11 mouse cellular contexts compared by ENCODE assay signal in genomic region chr14:7824651-7825268, GRCm38 (mm10). TPM values are rescaled to one million over a fixed set of nuclear protein-coding genes. Genes with fewer than 3 reads are reported as not detected.
DNase-seq lines count a peak whose midpoint lies in the region; ATAC-seq and TF ChIP-seq lines count a peak whose summit lies in the region.
"Had no signal": no experiment of that assay in that cellular context is flagged by ENCODE, and none has a peak within 500 bp of the region (broad histone marks: within the 10 kb centered on the region; RNA-seq: fewer than 3 reads in every experiment).

No protein-coding gene starts in this region.

- H3K4me3 ChIP-seq in kidney, embryonic 14.5 days (ENCODE audit: low read length): no peak overlapping the region
- no peak overlapping the region for H3K4me3 ChIP-seq in liver, postnatal 0 days (ENCODE audit: low read depth, low read length)
- no peak overlapping the region for H3K4me3 ChIP-seq in hindbrain, embryonic 12.5 days
- H3K4me3 ChIP-seq: forebrain, embryonic 12.5 days; hindbrain, embryonic 10.5 days; neural tube, embryonic 12.5 days had no signal

- no peaks in the 10 kb centered on the region for H3K9me3 ChIP-seq in kidney, embryonic 14.5 days (ENCODE audit: control insufficient read depth, low read length)
- no peaks in the 10 kb centered on the region for H3K9me3 ChIP-seq in liver, postnatal 0 days (ENCODE audit: low read length)
- H3K9me3 ChIP-seq in hindbrain, embryonic 12.5 days (replicated peaks): no peaks in the 10 kb centered on the region
- H3K9me3 ChIP-seq: forebrain, embryonic 12.5 days; hindbrain, embryonic 10.5 days; neural tube, embryonic 12.5 days had no signal

- no peak overlapping the region for H3K9ac ChIP-seq in kidney, embryonic 14.5 days (ENCODE audit: low read depth, low read length)
- H3K9ac ChIP-seq in liver, postnatal 0 days (replicated peaks): no peak overlapping the region
- no peak overlapping the region for H3K9ac ChIP-seq in hindbrain, embryonic 12.5 days
- H3K9ac ChIP-seq: forebrain, embryonic 12.5 days; neural tube, embryonic 12.5 days had no signal

- no peak overlapping the region for H3K4me2 ChIP-seq in kidney, embryonic 14.5 days (replicated peaks; ENCODE audit: low read depth, low read length)
- no peak overlapping the region for H3K4me2 ChIP-seq in liver, postnatal 0 days (ENCODE audit: low read depth, low read length)
- no peak overlapping the region for H3K4me2 ChIP-seq in hindbrain, embryonic 12.5 days (replicated peaks)
- H3K4me2 ChIP-seq: forebrain, embryonic 12.5 days; neural tube, embryonic 12.5 days had no signal

- DNase-seq in urinary bladder, postnatal 36 days (ENCODE audit: low spot score in 2 of 2): peak; percentile 37 to 39
- DNase-seq in urinary bladder, postnatal 10 days (ENCODE audit: low spot score): no peak
- DNase-seq in liver, postnatal 0 days: peak; percentile 53
- DNase-seq in spleen, postnatal 14 days (ENCODE audit: low spot score in 2 of 2): no peak
- no peak for DNase-seq in B cell, adult 2 months

- no peak for ATAC-seq in kidney, embryonic 14.5 days (ENCODE audit: low FRiP score, low TSS enrichment)
- peak; percentile 54 for ATAC-seq in liver, postnatal 0 days
- no peak for ATAC-seq in hindbrain, embryonic 12.5 days (ENCODE audit: low FRiP score)

- WGBS in kidney, embryonic 14.5 days: 38% methylated on average over 8 of the region's 8 CpGs
- WGBS in liver, postnatal 0 days (ENCODE audit: insufficient replicate concordance): 51% methylated on average over 8 of the region's 8 CpGs
- 75% methylated on average over 8 of the region's 8 CpGs for WGBS in hindbrain, embryonic 12.5 days

- H3K27me3 ChIP-seq in kidney, embryonic 14.5 days (ENCODE audit: control insufficient read depth, insufficient read depth, low read length): no peaks in the 10 kb centered on the region
- H3K27me3 ChIP-seq in liver, postnatal 0 days (ENCODE audit: insufficient read depth, low read length): no peaks in the 10 kb centered on the region
- no peaks in the 10 kb centered on the region for H3K27me3 ChIP-seq in hindbrain, embryonic 12.5 days
- H3K27me3 ChIP-seq: forebrain, embryonic 12.5 days; neural tube, embryonic 12.5 days had no signal

- TF ChIP-seq EP300 in liver, postnatal 0 days (IDR thresholded peaks at IDR 0.05; ENCODE audit: low read depth): no peak; the same call in 1 of the 2 replicates

- H3K27ac ChIP-seq in kidney, embryonic 14.5 days (ENCODE audit: low read depth, low read length): peak overlapping the region; percentile 37; the same call in 1 of the 2 replicates
- H3K27ac ChIP-seq in liver, postnatal 0 days (ENCODE audit: low read depth): peak overlapping the region; percentile 94
- H3K27ac ChIP-seq in hindbrain, embryonic 12.5 days: no peak overlapping the region
- H3K27ac ChIP-seq: neural tube, embryonic 12.5 days had no signal

- H3K36me3 ChIP-seq in kidney, embryonic 14.5 days (ENCODE audit: control insufficient read depth, insufficient read depth, low read length): no peaks in the 10 kb centered on the region
- no peaks in the 10 kb centered on the region for H3K36me3 ChIP-seq in liver, postnatal 0 days (replicated peaks; ENCODE audit: insufficient read depth, low read length)
- no peaks in the 10 kb centered on the region for H3K36me3 ChIP-seq in hindbrain, embryonic 12.5 days
- H3K36me3 ChIP-seq: forebrain, embryonic 12.5 days; hindbrain, embryonic 10.5 days; neural tube, embryonic 12.5 days had no signal

- peaks cover 33% of the 10 kb centered on the region for H3K4me1 ChIP-seq in kidney, embryonic 14.5 days (ENCODE audit: control insufficient read depth, insufficient read depth, low read length)
- H3K4me1 ChIP-seq in liver, postnatal 0 days (ENCODE audit: insufficient read depth): peaks cover 35% of the 10 kb centered on the region
- peaks cover 40% of the 10 kb centered on the region for H3K4me1 ChIP-seq in hindbrain, embryonic 12.5 days

- TF ChIP-seq CTCF in liver, postnatal 0 days (IDR thresholded peaks at IDR 0.05; ENCODE audit: low read depth): no peak

RNA-seq across cellular contexts. Expression of gene Flnb, which starts 7.0 kb away (rescaled TPM):
- polyA plus RNA-seq in kidney, embryonic 14.5 days (2014; fragmentation: Nextera tagmentation; extraction: Ambion mirVana): 12.7 and 25.7 TPM in 2 replicates
- polyA plus RNA-seq in liver, postnatal 0 days (2015; fragmentation: Nextera tagmentation; extraction: Ambion mirVana): 2.5 and 2.9 TPM in 2 replicates
- 32.4 and 37.3 TPM in 2 replicates for polyA plus RNA-seq in hindbrain, embryonic 12.5 days (2016; fragmentation: Nextera tagmentation; extraction: Ambion mirVana)

RNA-seq across cellular contexts. Expression of gene Gm26661, which starts 33.4 kb away (rescaled TPM):
- polyA plus RNA-seq in kidney, embryonic 14.5 days (2014; fragmentation: Nextera tagmentation; extraction: Ambion mirVana): not detected in 2 replicates
- not detected in 2 replicates for polyA plus RNA-seq in liver, postnatal 0 days (2015; fragmentation: Nextera tagmentation; extraction: Ambion mirVana)
- not detected in 2 replicates for polyA plus RNA-seq in hindbrain, embryonic 12.5 days (2016; fragmentation: Nextera tagmentation; extraction: Ambion mirVana)
- polyA plus RNA-seq: forebrain, embryonic 12.5 days; hindbrain, embryonic 10.5 days; limb, embryonic 11.5 days; neural tube, embryonic 12.5 days had no signal

Comparison
In these comparisons a context has a peak if more than half of its experiments do, and no peak if none do; other contexts are left out.
1. DNase-seq: peak in urinary bladder, postnatal 36 days (2 of 2) and liver, postnatal 0 days (single experiment); none in urinary bladder, postnatal 10 days (single experiment), spleen, postnatal 14 days (0 of 2) and B cell, adult 2 months (0 of 2).